Mouse (Mus musculus) heart, adult 2 months (tissue): ENCODE results near the gene Gm11168.
"Not testable (repeated sequence)": the region's sequence is repeated elsewhere in the genome, so short reads cannot be mapped to it uniquely, and the experiment has no call there.

Experiments
- CTCF ChIP-seq: fragments of 200-600 bp; IDR thresholded peaks from 2 replicates; pipeline ENCODE4 v1.8.1; 2022; ENCODE audit warnings: antibody characterized with exemption, mild to moderate bottlenecking, moderate library complexity
- EP300 ChIP-seq: fragments of 200-500 bp; IDR thresholded peaks from 2 replicates; pipeline ENCODE4 v1.6.1; 2011; ENCODE audit warnings: low read depth, low read length, control low read depth; ENCODE audit not compliant: insufficient read depth

DNA sequence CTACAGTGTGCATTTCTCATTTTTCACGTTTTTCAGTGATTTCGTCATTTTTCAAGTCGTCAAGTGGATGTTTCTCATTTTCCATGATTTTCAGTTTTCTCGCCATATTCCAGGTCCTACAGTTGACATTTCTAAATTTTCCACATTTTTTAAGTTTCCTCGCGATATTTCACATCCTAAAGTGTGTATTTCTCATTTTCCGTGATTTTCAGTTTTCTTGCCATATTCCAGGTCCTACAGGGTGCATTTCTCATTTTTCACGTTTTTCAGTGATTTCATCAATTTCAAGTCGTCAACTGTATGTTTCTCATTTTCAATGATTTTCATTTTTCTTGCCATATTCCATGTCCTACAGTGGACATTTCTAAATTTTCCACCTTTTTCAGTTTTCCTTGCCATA, 14.0 kb downstream of the Gm11168 start, which contains the start of gene Gm10719:
- not testable (repeated sequence) for TF ChIP-seq CTCF, EP300
